Mouse (Mus musculus) myocyte (in vitro differentiated cells): ENCODE measurements around the gene Pkd2l1. TPM values are rescaled to one million over a fixed set of nuclear protein-coding genes. Genes with fewer than 3 reads are reported as not detected.

Experiments
- H3K27me3 ChIP-seq: one replicate; pipeline ENCODE4 v1.6.1; 2011; ENCODE audit not compliant: control insufficient read depth, insufficient read depth, insufficient read length
- H3K36me3 ChIP-seq: one replicate; pipeline ENCODE4 v1.6.1; 2011; ENCODE audit not compliant: control insufficient read depth, insufficient read depth
- H3K4me2 ChIP-seq: one replicate; pipeline ENCODE4 v1.6.1; 2011; ENCODE audit warnings: low read depth, control low read depth
- H3K4me3 ChIP-seq: one replicate; pipeline ENCODE4 v1.5.1; 2011; ENCODE audit warnings: mild to moderate bottlenecking, control low read depth, moderate library complexity
- H3K79me2 ChIP-seq: one replicate; pipeline ENCODE4 v1.6.1; 2011; ENCODE audit not compliant: control insufficient read depth, insufficient read depth
- H3ac ChIP-seq: one replicate; pipeline ENCODE4 v1.6.1; 2011; ENCODE audit not compliant: control insufficient read depth, insufficient read length
- CEBPB ChIP-seq: IDR thresholded peaks from 2 replicates; pipeline ENCODE4 v1.6.1; 2011; ENCODE audit warnings: mild to moderate bottlenecking, moderate library complexity; ENCODE audit not compliant: poor library complexity, insufficient read depth, severe bottlenecking
- E2F4 ChIP-seq: IDR thresholded peaks from one replicate; pipeline ENCODE4 v1.6.1; 2011; ENCODE audit warnings: mild to moderate bottlenecking, control low read depth, moderate library complexity; ENCODE audit not compliant: insufficient read depth
- MAX ChIP-seq: IDR thresholded peaks from one replicate; pipeline ENCODE4 v1.6.1; 2011; ENCODE audit warnings: low read depth, mild to moderate bottlenecking, control low read depth
- MYOD1 ChIP-seq, 3 experiments: IDR thresholded peaks; one replicate each; pipeline ENCODE4 v1.6.1; 2011; ENCODE audit warnings: control low read depth in 2 of 3, low read depth in 2 of 3, mild to moderate bottlenecking in 2 of 3, moderate library complexity in 1 of 3; ENCODE audit not compliant: insufficient read length in 2 of 3, control insufficient read depth in 1 of 3
- MYOG ChIP-seq, 3 experiments: IDR thresholded peaks; one replicate each; pipeline ENCODE4 v1.6.1; 2011; ENCODE audit warnings: control low read depth in 2 of 3, low read depth in 2 of 3, mild to moderate bottlenecking in 2 of 3; ENCODE audit not compliant: insufficient read length in 2 of 3, control insufficient read depth in 1 of 3, insufficient read depth in 1 of 3
- POLR2A ChIP-seq: IDR thresholded peaks from one replicate; pipeline ENCODE4 v1.6.1; 2011; ENCODE audit warnings: low read depth, mild to moderate bottlenecking, control low read depth, moderate library complexity; ENCODE audit not compliant: insufficient read length
- POLR2AphosphoS2 ChIP-seq: IDR thresholded peaks from one replicate; pipeline ENCODE4 v1.6.1; 2011; ENCODE audit warnings: low read depth, control low read depth; ENCODE audit not compliant: insufficient read length
- REST ChIP-seq: IDR thresholded peaks from one replicate; pipeline ENCODE4 v1.6.1; 2011; ENCODE audit warnings: mild to moderate bottlenecking, control low read depth, moderate library complexity; ENCODE audit not compliant: insufficient read depth, insufficient read length
- SRF ChIP-seq: IDR thresholded peaks from one replicate; pipeline ENCODE4 v1.6.1; 2011; ENCODE audit warnings: low read depth; ENCODE audit not compliant: control insufficient read depth, insufficient read length
- TCF12 ChIP-seq: IDR thresholded peaks from one replicate; pipeline ENCODE4 v1.6.1; 2011; ENCODE audit warnings: mild to moderate bottlenecking, control low read depth; ENCODE audit not compliant: poor library complexity, insufficient read depth, severe bottlenecking
- TCF3 ChIP-seq: IDR thresholded peaks from one replicate; pipeline ENCODE4 v1.6.1; 2011; ENCODE audit warnings: low read depth, control low read depth; ENCODE audit not compliant: insufficient read length
- USF1 ChIP-seq: IDR thresholded peaks from one replicate; pipeline ENCODE4 v1.6.1; 2011; ENCODE audit warnings: low read depth, mild to moderate bottlenecking, control low read depth, moderate library complexity
- polyA plus RNA-seq: library from polyadenylated mRNA; unstranded; fragments of >200 nt; fragmentation: generic; extraction: Trizol; gene quantifications from one replicate; pipeline ENCODE4 v1.2.1, GENCODE M21; 2012; ENCODE audit warnings: missing spikeins

Pkd2l1 gene
- polyA plus RNA-seq, 1 experiment, result not detected

- Histone ChIP-seq H3K4me2 (peak overlapping the region; percentile 97), H3K36me3 (peaks cover 5% of the 10 kb centered on the region), H3K4me3 (peak overlapping the region; percentile 79), H3ac (peak overlapping the region; percentile 70), H3K27me3 (no peaks in the 10 kb centered on the region), H3K79me2 (peaks cover 43% of the 10 kb centered on the region)
- TF ChIP-seq POLR2A (no peak), POLR2AphosphoS2 (peak; percentile 15), SRF (no peak), REST (no peak), TCF3 (no peak), USF1 (no peak), MYOD1 (IDR thresholded peaks at IDR 0.05; ENCODE audit: control insufficient read depth in 1 of 3, insufficient read length in 2 of 3, low read depth in 2 of 3) (no peak)
Measured at GRCm38 (mm10) chr19:44107661-44108521, 84.4 kb downstream of the Pkd2l1 start.

GRCm38 (mm10) chr19:44106831-44107660 lies 85.2 kb downstream of the Pkd2l1 start, which contains the start of gene Chuk:
TSS of gene Chuk (minus strand) at chr19:44107480.
- no peak for TF ChIP-seq TCF12
- TF ChIP-seq REST, result no peak
- peak; percentile 28 for TF ChIP-seq TCF3
- peak; percentile 93 for TF ChIP-seq POLR2AphosphoS2
- TF ChIP-seq CEBPB, result no peak
- TF ChIP-seq MAX, result no peak
- TF ChIP-seq USF1, result no peak
- no peak for TF ChIP-seq E2F4
- TF ChIP-seq MYOD1 (IDR thresholded peaks at IDR 0.05; ENCODE audit: control insufficient read depth in 1 of 3, insufficient read length in 2 of 3, low read depth in 2 of 3), result peak in 2 of 3 experiments; percentile 56 to 85
- peak in 2 of 3 experiments; percentile 55 to 65 for TF ChIP-seq MYOG (IDR thresholded peaks at IDR 0.05; ENCODE audit: control insufficient read depth in 1 of 3, insufficient read depth in 1 of 3, insufficient read length in 2 of 3, low read depth in 2 of 3)
- TF ChIP-seq SRF, result peak; percentile 53
- TF ChIP-seq POLR2A, result peak; percentile 91
- Histone ChIP-seq H3K4me3 (peak within 1 kb of the TSS; percentile 79), H3K4me2 (peak within 1 kb of the TSS; percentile 97)

GRCm38 (mm10) chr19:44104393-44104792 lies 87.8 kb downstream of the Pkd2l1 start:
- no peak for TF ChIP-seq CEBPB
- TF ChIP-seq POLR2AphosphoS2, result no peak
- TF ChIP-seq SRF, result no peak
- no peak for TF ChIP-seq MAX
- TF ChIP-seq POLR2A, result no peak
- TF ChIP-seq TCF12, result no peak
- TF ChIP-seq E2F4, result no peak
- no peak for TF ChIP-seq MYOG (IDR thresholded peaks at IDR 0.05; ENCODE audit: control insufficient read depth in 1 of 3, insufficient read depth in 1 of 3, insufficient read length in 2 of 3, low read depth in 2 of 3)
- no peak for TF ChIP-seq USF1
- no peak for TF ChIP-seq TCF3
- no peak for TF ChIP-seq REST
- TF ChIP-seq MYOD1 (IDR thresholded peaks at IDR 0.05; ENCODE audit: control insufficient read depth in 1 of 3, insufficient read length in 2 of 3, low read depth in 2 of 3), result no peak
- no peaks in the 10 kb centered on the region for H3K27me3 ChIP-seq
- H3K36me3 ChIP-seq, result peaks cover 9% of the 10 kb centered on the region
- H3ac ChIP-seq, result no peak overlapping the region
- H3K4me2 ChIP-seq, result no peak overlapping the region
- H3K4me3 ChIP-seq, result no peak overlapping the region
- peaks cover 50% of the 10 kb centered on the region for H3K79me2 ChIP-seq

More at GRCm38 (mm10) chr19:44106831-44107660, 85.2 kb downstream of the Pkd2l1 start, which contains the start of gene Chuk:
- Histone ChIP-seq H3ac (peak within 1 kb of the TSS; percentile 70), H3K36me3 (peaks cover 10% of the 10 kb centered on the region), H3K79me2 (peaks cover 50% of the 10 kb centered on the region), H3K27me3 (no peaks in the 10 kb centered on the region)

DNA sequence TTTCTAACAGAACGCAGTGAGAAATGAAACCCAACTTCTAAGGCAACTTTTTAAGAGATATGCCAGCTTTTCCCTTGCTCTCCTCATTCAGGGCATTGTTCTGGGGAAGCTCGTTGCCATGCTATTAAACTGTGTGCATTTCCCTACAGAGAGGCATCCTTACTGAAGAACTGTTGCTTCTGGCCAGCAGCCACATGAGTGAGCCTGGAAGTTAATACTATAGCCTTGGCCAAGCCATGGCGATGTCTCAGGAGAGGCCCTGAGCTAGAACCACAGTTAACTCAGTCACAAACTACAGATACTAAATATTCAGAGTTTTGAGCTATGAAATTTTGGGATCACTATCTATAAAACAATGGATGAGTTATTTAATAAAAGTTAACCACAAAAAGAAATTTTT lies 89.2 kb downstream of the Pkd2l1 start:
- H3K36me3 ChIP-seq, result peaks cover 18% of the 10 kb centered on the region
- no peaks in the 10 kb centered on the region for H3K27me3 ChIP-seq
- H3K79me2 ChIP-seq, result peaks cover 50% of the 10 kb centered on the region
- TF ChIP-seq SRF (no peak), MYOD1 (IDR thresholded peaks at IDR 0.05; ENCODE audit: control insufficient read depth in 1 of 3, insufficient read length in 2 of 3, low read depth in 2 of 3) (no peak), POLR2AphosphoS2 (no peak), MAX (no peak), E2F4 (no peak), MYOG (IDR thresholded peaks at IDR 0.05; ENCODE audit: control insufficient read depth in 1 of 3, insufficient read depth in 1 of 3, insufficient read length in 2 of 3, low read depth in 2 of 3) (no peak), USF1 (no peak), POLR2A (no peak)
- no peak overlapping the region for H3ac ChIP-seq
- H3K4me2 ChIP-seq, result no peak overlapping the region
- H3K4me3 ChIP-seq, result no peak overlapping the region
